ENCODE assay signal across 11 mouse cellular contexts in genomic region chr8:46713844-46714243, GRCm38 (mm10). TPM values are rescaled to one million over a fixed set of nuclear protein-coding genes. Genes with fewer than 3 reads are reported as not detected.
DNase-seq lines count a peak whose midpoint lies in the region; ATAC-seq and TF ChIP-seq lines count a peak whose summit lies in the region.
"Had no signal": no experiment of that assay in that cellular context is flagged by ENCODE, and none has a peak within 500 bp of the region (broad histone marks: within the 10 kb centered on the region; RNA-seq: fewer than 3 reads in every experiment).

No protein-coding gene starts in this region.

- peak; percentile 60 to 74; a peak in 3 of 4 replicates for TF ChIP-seq EP300 in MEL (IDR thresholded peaks at IDR 0.05; ENCODE audit: low read depth in 1 of 2, low read length in 2 of 2)

- no peak overlapping the region for H3K9ac ChIP-seq in kidney, embryonic 15.5 days
- H3K9ac ChIP-seq in MEL (ENCODE audit: control insufficient read depth, low read depth, low read length, poor library complexity, severe bottlenecking): peak overlapping the region; percentile 50
- H3K9ac ChIP-seq in intestine, postnatal 0 days (ENCODE audit: low read depth, low read length): no peak overlapping the region
- H3K9ac ChIP-seq in hindbrain, embryonic 13.5 days: no peak overlapping the region
- no peak overlapping the region for H3K9ac ChIP-seq in forebrain, embryonic 13.5 days

- H3K9me3 ChIP-seq in kidney, embryonic 15.5 days (replicated peaks): no peaks in the 10 kb centered on the region
- no peaks in the 10 kb centered on the region for H3K9me3 ChIP-seq in MEL (replicated peaks; ENCODE audit: insufficient read depth, low read length)
- H3K9me3 ChIP-seq in intestine, postnatal 0 days (ENCODE audit: control insufficient read depth): no peaks in the 10 kb centered on the region
- no peaks in the 10 kb centered on the region for H3K9me3 ChIP-seq in hindbrain, embryonic 13.5 days
- H3K9me3 ChIP-seq in forebrain, embryonic 13.5 days (replicated peaks): no peaks in the 10 kb centered on the region
- H3K9me3 ChIP-seq: limb, embryonic 10.5 days had no signal

- TF ChIP-seq POLR2A in MEL (IDR thresholded peaks at IDR 0.05; ENCODE audit: control insufficient read depth in 1 of 2, insufficient read depth in 1 of 2, low read depth in 1 of 2, low read length in 2 of 2, poor library complexity in 1 of 2): no peak

- no peak for TF ChIP-seq RAD21 in MEL (IDR thresholded peaks at IDR 0.05; ENCODE audit: low read depth, low read length)

- no peak for TF ChIP-seq CTCF in MEL (IDR thresholded peaks at IDR 0.05 in 2 of 3, conservative IDR thresholded peaks at IDR 0.05 in 1 of 3; ENCODE audit: control insufficient read depth in 1 of 3, insufficient read depth in 1 of 3, low read depth in 2 of 3, low read length in 3 of 3, poor library complexity in 1 of 3, severe bottlenecking in 1 of 3)
- no peak for TF ChIP-seq CTCF in intestine, postnatal 0 days (IDR thresholded peaks at IDR 0.05; ENCODE audit: low read depth)

- H3K27ac ChIP-seq in kidney, embryonic 15.5 days: no peak overlapping the region
- H3K27ac ChIP-seq in MEL (ENCODE audit: control insufficient read depth, low read depth, low read length): peak overlapping the region; percentile 33; the same call in 1 of the 2 replicates
- no peak overlapping the region; the same call in 1 of the 2 replicates for H3K27ac ChIP-seq in intestine, postnatal 0 days (ENCODE audit: low read depth, low read length)
- H3K27ac ChIP-seq in hindbrain, embryonic 13.5 days: no peak overlapping the region
- H3K27ac ChIP-seq in forebrain, embryonic 13.5 days: no peak overlapping the region
- H3K27ac ChIP-seq: hindbrain, postnatal 0 days; limb, embryonic 10.5 days had no signal

- H3K4me3 ChIP-seq in kidney, embryonic 15.5 days (replicated peaks): no peak overlapping the region
- peak overlapping the region; percentile 2 to 41; a peak in 2 of 4 replicates for H3K4me3 ChIP-seq in MEL (ENCODE audit: control insufficient read depth in 1 of 2, insufficient read depth in 1 of 2, low read depth in 2 of 2, low read length in 2 of 2)
- H3K4me3 ChIP-seq in intestine, postnatal 0 days (ENCODE audit: low read depth, low read length): no peak overlapping the region
- no peak overlapping the region for H3K4me3 ChIP-seq in hindbrain, embryonic 13.5 days
- no peak overlapping the region for H3K4me3 ChIP-seq in forebrain, embryonic 13.5 days
- H3K4me3 ChIP-seq: limb, embryonic 10.5 days had no signal

- H3K4me1 ChIP-seq in kidney, embryonic 15.5 days: peaks cover 10% of the 10 kb centered on the region; the same call in 1 of the 2 replicates
- H3K4me1 ChIP-seq in MEL (ENCODE audit: control insufficient read depth in 1 of 2, insufficient read depth in 2 of 2, low read length in 2 of 2): peaks cover 23 to 36% of the 10 kb centered on the region in 2 experiments
- peaks cover 5% of the 10 kb centered on the region; the same call in 1 of the 2 replicates for H3K4me1 ChIP-seq in intestine, postnatal 0 days (replicated peaks; ENCODE audit: control insufficient read depth, insufficient read depth, low read length)
- H3K4me1 ChIP-seq in hindbrain, embryonic 13.5 days (replicated peaks): peaks cover 7% of the 10 kb centered on the region; the same call in 1 of the 2 replicates
- H3K4me1 ChIP-seq in forebrain, embryonic 13.5 days: no peaks in the 10 kb centered on the region

- H3K4me2 ChIP-seq in kidney, embryonic 15.5 days: no peak overlapping the region
- peak overlapping the region; percentile 40; the same call in 1 of the 2 replicates for H3K4me2 ChIP-seq in intestine, postnatal 0 days (replicated peaks; ENCODE audit: low read depth)
- H3K4me2 ChIP-seq in hindbrain, embryonic 13.5 days: no peak overlapping the region
- no peak overlapping the region for H3K4me2 ChIP-seq in forebrain, embryonic 13.5 days

- no peaks in the 10 kb centered on the region for H3K79me2 ChIP-seq in MEL (ENCODE audit: control insufficient read depth, insufficient read depth, low read length, poor library complexity)

- 57% methylated on average over 6 of the region's 6 CpGs for WGBS in kidney, embryonic 15.5 days
- 34% methylated on average over 6 of the region's 6 CpGs for WGBS in intestine, postnatal 0 days
- WGBS in hindbrain, embryonic 13.5 days: 72% methylated on average over 6 of the region's 6 CpGs
- WGBS in forebrain, embryonic 13.5 days: 70% methylated on average over 6 of the region's 6 CpGs

- no peaks in the 10 kb centered on the region for H3K27me3 ChIP-seq in kidney, embryonic 15.5 days
- H3K27me3 ChIP-seq in MEL (ENCODE audit: control insufficient read depth in 1 of 2, insufficient read depth in 2 of 2, low read length in 2 of 2): no peaks in the 10 kb centered on the region
- no peaks in the 10 kb centered on the region for H3K27me3 ChIP-seq in intestine, postnatal 0 days (replicated peaks; ENCODE audit: control insufficient read depth, insufficient read depth, low read length)
- no peaks in the 10 kb centered on the region for H3K27me3 ChIP-seq in hindbrain, embryonic 13.5 days
- H3K27me3 ChIP-seq in forebrain, embryonic 13.5 days: no peaks in the 10 kb centered on the region

- no peaks in the 10 kb centered on the region for H3K36me3 ChIP-seq in kidney, embryonic 15.5 days
- peaks cover 0 to 39% of the 10 kb centered on the region in 2 experiments; a peak in 2 of 4 replicates for H3K36me3 ChIP-seq in MEL (ENCODE audit: control insufficient read depth in 1 of 2, insufficient read depth in 2 of 2, low read length in 2 of 2)
- no peaks in the 10 kb centered on the region for H3K36me3 ChIP-seq in intestine, postnatal 0 days (ENCODE audit: control insufficient read depth, insufficient read depth)
- H3K36me3 ChIP-seq in hindbrain, embryonic 13.5 days: no peaks in the 10 kb centered on the region
- H3K36me3 ChIP-seq in forebrain, embryonic 13.5 days (ENCODE audit: poor library complexity, severe bottlenecking): no peaks in the 10 kb centered on the region
- H3K36me3 ChIP-seq: limb, embryonic 10.5 days had no signal

- ATAC-seq in kidney, embryonic 15.5 days (replicated peaks; ENCODE audit: low FRiP score): no peak
- ATAC-seq in intestine, postnatal 0 days: no peak
- ATAC-seq in neutrophil, adult 5-6 weeks (ENCODE audit: extremely low read depth, insufficient number of reproducible peaks, low FRiP score, poor library complexity, severe bottlenecking): peak; percentile 41; the same call in 1 of the 2 replicates
- no peak for ATAC-seq in hindbrain, embryonic 13.5 days (ENCODE audit: low FRiP score)
- no peak for ATAC-seq in forebrain, embryonic 13.5 days
- ATAC-seq: hindbrain, postnatal 0 days had no signal

- peak; percentile 13 for DNase-seq in kidney, postnatal 10 days
- peak; percentile 77 for DNase-seq in MEL (ENCODE audit: low read depth, low spot score)
- DNase-seq in cerebellum, adult 8-10 months: no peak
- DNase-seq: midbrain, embryonic 14.5 days had no signal

TF ChIP-seq in MEL, 35 proteins besides CTCF, POLR2A, EP300 and RAD21:
- TF ChIP-seq TCF12 (IDR thresholded peaks at IDR 0.05; ENCODE audit: low read depth, low read length) (peak; percentile 66), ZC3H11A (IDR thresholded peaks at IDR 0.05; ENCODE audit: low read depth, low read length) (no peak), MAFK (IDR thresholded peaks at IDR 0.05; ENCODE audit: borderline replicate concordance, low read depth, low read length) (no peak), KAT2A (conservative IDR thresholded peaks at IDR 0.05; ENCODE audit: low read depth, low read length) (no peak), ETS1 (IDR thresholded peaks at IDR 0.05; ENCODE audit: low read depth, low read length) (peak; percentile 96), MYB (IDR thresholded peaks at IDR 0.05; ENCODE audit: low read depth, low read length) (no peak), CHD2 (IDR thresholded peaks at IDR 0.05; ENCODE audit: low read length) (no peak), USF2 (IDR thresholded peaks at IDR 0.05; ENCODE audit: borderline replicate concordance in 1 of 2, insufficient read depth in 1 of 2, low read depth in 1 of 2, low read length in 2 of 2) (no peak), MAX (IDR thresholded peaks at IDR 0.05; ENCODE audit: low read length) (no peak), GATA1 (IDR thresholded peaks at IDR 0.05; ENCODE audit: low read depth, low read length) (peak; percentile 57), HCFC1 (IDR thresholded peaks at IDR 0.05; ENCODE audit: low read depth, low read length) (no peak), ZNF384 (IDR thresholded peaks at IDR 0.05; ENCODE audit: low read depth, low read length) (no peak), RCOR1 (IDR thresholded peaks at IDR 0.05; ENCODE audit: low read depth, low read length) (0 out of 2 replicates have a peak, but pooled peaks have one; percentile 27), ELF1 (IDR thresholded peaks at IDR 0.05; ENCODE audit: low read depth, low read length) (peak; percentile 61; the same call in 1 of the 2 replicates), NELFE (IDR thresholded peaks at IDR 0.05; ENCODE audit: low read depth, low read length) (no peak), TAL1 (IDR thresholded peaks at IDR 0.05; ENCODE audit: low read length) (peak; percentile 21; the same call in 1 of the 2 replicates), NRF1 (IDR thresholded peaks at IDR 0.05; ENCODE audit: insufficient read depth, low read depth, low read length, poor library complexity, severe bottlenecking) (no peak), GABPA (IDR thresholded peaks at IDR 0.05; ENCODE audit: low read depth, low read length) (no peak), POLR2AphosphoS5 (IDR thresholded peaks at IDR 0.05; ENCODE audit: borderline replicate concordance, low read depth, low read length) (no peak), SIN3A (IDR thresholded peaks at IDR 0.05; ENCODE audit: low read length) (peak; percentile 79; the same call in 1 of the 2 replicates), MEF2A (IDR thresholded peaks at IDR 0.05; ENCODE audit: extremely low read depth, insufficient replicate concordance, low read depth, low read length, poor library complexity, severe bottlenecking) (no peak), MXI1 (IDR thresholded peaks at IDR 0.05; ENCODE audit: low read depth, low read length) (no peak), SMC3 (IDR thresholded peaks at IDR 0.05; ENCODE audit: low read depth, low read length) (no peak)
TF ChIP-seq in MEL: peak in this region for 7.

RNA-seq across cellular contexts. Expression of gene Irf2, which starts 25.7 kb away (rescaled TPM):
- 18.4 and 21.9 TPM in 2 replicates for polyA plus RNA-seq in kidney, embryonic 15.5 days (2015; fragmentation: Nextera tagmentation; extraction: Ambion mirVana)
- 4.9 and 5.1 TPM in 2 replicates for total RNA-seq in MEL (2012; rRNA removed)
- polyA plus RNA-seq in MEL (2012; ENCODE audit: insufficient read depth in 1 of 2, insufficient read length in 2 of 2, low read depth in 1 of 2, low replicate concordance in 2 of 2, missing spikeins in 1 of 2): 10 to 100 TPM in 1 of 2 experiments, not detected in 1; 19.4 TPM
- polyA plus RNA-seq in intestine, postnatal 0 days (2015; fragmentation: Nextera tagmentation; extraction: Ambion mirVana): 43.3 and 46.2 TPM in 2 replicates
- total RNA-seq in neutrophil, adult 5-6 weeks (2017): 282 and 327 TPM in 2 replicates
- 9.3 and 11.6 TPM in 2 replicates for polyA plus RNA-seq in hindbrain, embryonic 13.5 days (2015; fragmentation: Nextera tagmentation; extraction: Ambion mirVana)
- 10.9 and 13.7 TPM in 2 replicates for polyA plus RNA-seq in forebrain, embryonic 13.5 days (2015; fragmentation: Nextera tagmentation; extraction: Ambion mirVana)

Comparison
In these comparisons a context has a peak if more than half of its experiments do, and no peak if none do; other contexts are left out.
1. H3K4me3 ChIP-seq: peak in MEL (2 of 2); none in kidney, embryonic 15.5 days (single experiment), intestine, postnatal 0 days (single experiment), hindbrain, embryonic 13.5 days (single experiment) and forebrain, embryonic 13.5 days (single experiment).